In genomic region chr19:59844270-59844669, GRCm38 (mm10) we compare ENCODE assay signal across 13 mouse cellular contexts.
DNase-seq lines count a peak whose midpoint lies in the region; ATAC-seq and TF ChIP-seq lines count a peak whose summit lies in the region.
"Had no signal": no experiment of that assay in that cellular context is flagged by ENCODE, and none has a peak within 500 bp of the region (broad histone marks: within the 10 kb centered on the region; RNA-seq: fewer than 3 reads in every experiment).

No protein-coding gene starts in this region.

- no peaks in the 10 kb centered on the region for H3K4me1 ChIP-seq in midbrain, embryonic 11.5 days (ENCODE audit: control insufficient read depth, insufficient read depth, low read length)
- H3K4me1 ChIP-seq in midbrain, embryonic 15.5 days = no peaks in the 10 kb centered on the region
- 0 out of 2 replicates have a peak, but pooled peaks cover 2% of the 10 kb centered on the region for H3K4me1 ChIP-seq in lung, embryonic 16.5 days (replicated peaks; ENCODE audit: control insufficient read depth, insufficient read depth, low read length)
- no peaks in the 10 kb centered on the region for H3K4me1 ChIP-seq in stomach, postnatal 0 days (replicated peaks; ENCODE audit: control insufficient read depth, insufficient read depth)
- H3K4me1 ChIP-seq: embryonic facial prominence, embryonic 15.5 days; heart, embryonic 10.5 days; hindbrain, embryonic 10.5 days had no signal

- no peaks in the 10 kb centered on the region for H3K27me3 ChIP-seq in midbrain, embryonic 11.5 days (ENCODE audit: control insufficient read depth, insufficient read depth, low read length)
- H3K27me3 ChIP-seq in midbrain, embryonic 15.5 days (replicated peaks) = no peaks in the 10 kb centered on the region
- no peaks in the 10 kb centered on the region; the same call in 1 of the 2 replicates for H3K27me3 ChIP-seq in lung, embryonic 16.5 days (ENCODE audit: control insufficient read depth, insufficient read depth, low read depth, low read length)
- no peaks in the 10 kb centered on the region for H3K27me3 ChIP-seq in stomach, postnatal 0 days (ENCODE audit: control insufficient read depth, insufficient read depth, low read length)
- H3K27me3 ChIP-seq: embryonic facial prominence, embryonic 15.5 days had no signal

- H3K36me3 ChIP-seq in midbrain, embryonic 11.5 days (ENCODE audit: control insufficient read depth, insufficient read depth, low read length) = no peaks in the 10 kb centered on the region
- H3K36me3 ChIP-seq in midbrain, embryonic 15.5 days (replicated peaks) = no peaks in the 10 kb centered on the region
- H3K36me3 ChIP-seq in lung, embryonic 16.5 days (ENCODE audit: control insufficient read depth, insufficient read depth, low read length) = no peaks in the 10 kb centered on the region
- H3K36me3 ChIP-seq in stomach, postnatal 0 days (ENCODE audit: control insufficient read depth, insufficient read depth, low read length) = no peaks in the 10 kb centered on the region
- H3K36me3 ChIP-seq: embryonic facial prominence, embryonic 15.5 days; heart, embryonic 10.5 days; hindbrain, embryonic 10.5 days had no signal

- WGBS in midbrain, embryonic 11.5 days = 88% methylated on average over 3 of the region's 3 CpGs
- WGBS in midbrain, embryonic 15.5 days = 91% methylated on average over 3 of the region's 3 CpGs
- WGBS in lung, embryonic 16.5 days = 49% methylated on average over 3 of the region's 3 CpGs
- WGBS in stomach, postnatal 0 days = 33% methylated on average over 3 of the region's 3 CpGs

- no peaks in the 10 kb centered on the region for H3K9me3 ChIP-seq in midbrain, embryonic 11.5 days (ENCODE audit: control insufficient read depth, low read length)
- H3K9me3 ChIP-seq in midbrain, embryonic 15.5 days = no peaks in the 10 kb centered on the region
- no peaks in the 10 kb centered on the region for H3K9me3 ChIP-seq in lung, embryonic 16.5 days (ENCODE audit: control insufficient read depth, low read length)
- H3K9me3 ChIP-seq in stomach, postnatal 0 days (ENCODE audit: control insufficient read depth, low read length) = no peaks in the 10 kb centered on the region
- H3K9me3 ChIP-seq: embryonic facial prominence, embryonic 15.5 days; heart, embryonic 10.5 days; hindbrain, embryonic 10.5 days had no signal

- TF ChIP-seq EP300 in stomach, postnatal 0 days (optimal IDR thresholded peaks at IDR 0.05) = no peak

- ATAC-seq in midbrain, embryonic 11.5 days (ENCODE audit: low FRiP score) = no peak
- no peak for ATAC-seq in midbrain, embryonic 15.5 days (replicated peaks)
- ATAC-seq in lung, embryonic 16.5 days (ENCODE audit: low read depth) = peak; percentile 98
- peak; percentile 99 for ATAC-seq in stomach, postnatal 0 days (ENCODE audit: low FRiP score, low TSS enrichment)

- H3K27ac ChIP-seq in midbrain, embryonic 11.5 days (ENCODE audit: low read depth, low read length) = no peak overlapping the region
- no peak overlapping the region for H3K27ac ChIP-seq in midbrain, embryonic 15.5 days
- H3K27ac ChIP-seq in lung, embryonic 16.5 days (ENCODE audit: low read length) = no peak overlapping the region
- no peak overlapping the region for H3K27ac ChIP-seq in stomach, postnatal 0 days (replicated peaks)
- H3K27ac ChIP-seq: embryonic facial prominence, embryonic 15.5 days; heart, embryonic 10.5 days; hindbrain, embryonic 10.5 days; layer of hippocampus, adult 2 months had no signal

- H3K4me2 ChIP-seq in midbrain, embryonic 11.5 days = no peak overlapping the region
- no peak overlapping the region for H3K4me2 ChIP-seq in midbrain, embryonic 15.5 days
- H3K4me2 ChIP-seq in lung, embryonic 16.5 days (ENCODE audit: low read depth, low read length) = no peak overlapping the region
- H3K4me2 ChIP-seq in stomach, postnatal 0 days (replicated peaks; ENCODE audit: low read depth) = no peak overlapping the region
- H3K4me2 ChIP-seq: embryonic facial prominence, embryonic 15.5 days had no signal

- no peak overlapping the region for H3K9ac ChIP-seq in midbrain, embryonic 11.5 days (ENCODE audit: low read length)
- H3K9ac ChIP-seq in midbrain, embryonic 15.5 days = no peak overlapping the region
- H3K9ac ChIP-seq in lung, embryonic 16.5 days (ENCODE audit: low read length) = no peak overlapping the region
- no peak overlapping the region for H3K9ac ChIP-seq in stomach, postnatal 0 days (ENCODE audit: low read length)
- H3K9ac ChIP-seq: embryonic facial prominence, embryonic 15.5 days had no signal

- no peak for TF ChIP-seq CTCF in stomach, postnatal 0 days (IDR thresholded peaks at IDR 0.05; ENCODE audit: low read depth)

- peak; percentile 39 for DNase-seq in midbrain, embryonic 11.5 days (ENCODE audit: low spot score, missing footprints)
- DNase-seq in fat pad, adult 2 months (ENCODE audit: extremely low read depth, low read depth, low spot score) = peak; percentile 34
- peak; percentile 39 for DNase-seq in stomach, postnatal 0 days (ENCODE audit: low spot score)
- DNase-seq in thymus, postnatal 4 days = no peak
- DNase-seq in layer of hippocampus, adult 18-20 months (ENCODE audit: low spot score in 2 of 2) = no peak
- no peak for DNase-seq in layer of hippocampus, adult 8-10 months (ENCODE audit: low spot score in 2 of 2)
- DNase-seq: kidney, adult 18-20 months had no signal

- no peak overlapping the region for H3K4me3 ChIP-seq in midbrain, embryonic 11.5 days (ENCODE audit: low read depth, low read length)
- H3K4me3 ChIP-seq in midbrain, embryonic 15.5 days = no peak overlapping the region
- H3K4me3 ChIP-seq in lung, embryonic 16.5 days (ENCODE audit: low read length) = no peak overlapping the region
- no peak overlapping the region for H3K4me3 ChIP-seq in stomach, postnatal 0 days (ENCODE audit: low read depth, low read length)
- H3K4me3 ChIP-seq: embryonic facial prominence, embryonic 15.5 days; heart, embryonic 10.5 days; hindbrain, embryonic 10.5 days; layer of hippocampus, adult 2 months had no signal

Comparison
In these comparisons a context has a peak if more than half of its experiments do, and no peak if none do; other contexts are left out.
1. ATAC-seq: peak in lung, embryonic 16.5 days (single experiment) and stomach, postnatal 0 days (single experiment); none in midbrain, embryonic 11.5 days (single experiment) and midbrain, embryonic 15.5 days (single experiment).
2. DNase-seq: peak in midbrain, embryonic 11.5 days (single experiment), fat pad, adult 2 months (single experiment) and stomach, postnatal 0 days (single experiment); none in thymus, postnatal 4 days (single experiment), layer of hippocampus, adult 18-20 months (0 of 2) and layer of hippocampus, adult 8-10 months (0 of 2).